ENCODE assay signal across 22 mouse cellular contexts in genomic region chr5:65354097-65354496, GRCm38 (mm10). TPM values are rescaled to one million over a fixed set of nuclear protein-coding genes. Genes with fewer than 3 reads are reported as not detected.
DNase-seq lines count a peak whose midpoint lies in the region; ATAC-seq and TF ChIP-seq lines count a peak whose summit lies in the region.
"Had no signal": no experiment of that assay in that cellular context is flagged by ENCODE, and none has a peak within 500 bp of the region (broad histone marks: within the 10 kb centered on the region; RNA-seq: fewer than 3 reads in every experiment).

No protein-coding gene starts in this region.

- ATAC-seq in kidney, embryonic 14.5 days (ENCODE audit: low FRiP score, low TSS enrichment), result no peak
- peak; percentile 36; the same call in 1 of the 2 replicates for ATAC-seq in liver, embryonic 15.5 days (ENCODE audit: insufficient read depth)
- ATAC-seq: hindbrain, postnatal 0 days had no signal

- H3K9me3 ChIP-seq in kidney, embryonic 14.5 days (ENCODE audit: control insufficient read depth, low read length), result no peaks in the 10 kb centered on the region
- no peaks in the 10 kb centered on the region for H3K9me3 ChIP-seq in liver, embryonic 15.5 days (replicated peaks)
- peaks cover 5% of the 10 kb centered on the region; the same call in 1 of the 2 replicates for H3K9me3 ChIP-seq in hindbrain, embryonic 10.5 days
- H3K9me3 ChIP-seq: limb, embryonic 10.5 days; lung, embryonic 15.5 days had no signal

- H3K4me1 ChIP-seq in kidney, adult 2 months (ENCODE audit: control insufficient read depth, insufficient read depth, low read length), result no peaks in the 10 kb centered on the region
- no peaks in the 10 kb centered on the region for H3K4me1 ChIP-seq in kidney, embryonic 14.5 days (ENCODE audit: control insufficient read depth, insufficient read depth, low read length)
- peaks cover 7% of the 10 kb centered on the region for H3K4me1 ChIP-seq in liver, embryonic 15.5 days (replicated peaks)
- no peaks in the 10 kb centered on the region for H3K4me1 ChIP-seq in hindbrain, embryonic 10.5 days (replicated peaks)
- H3K4me1 ChIP-seq: limb, embryonic 10.5 days; lung, embryonic 15.5 days had no signal

- 84% methylated on average over 3 of the region's 3 CpGs for WGBS in kidney, adult 2 months
- WGBS in kidney, embryonic 14.5 days, result 83% methylated on average over 3 of the region's 3 CpGs
- WGBS in liver, embryonic 15.5 days (ENCODE audit: insufficient replicate concordance), result 23% methylated on average over 3 of the region's 3 CpGs
- 85% methylated on average over 3 of the region's 3 CpGs for WGBS in hindbrain, embryonic 10.5 days

- DNase-seq in kidney, adult 2 months, result peak; percentile 4
- DNase-seq in 416B (ENCODE audit: low read depth), result peak; percentile 82
- DNase-seq in adrenal gland, postnatal 36 days, result peak; percentile 13 to 49
- DNase-seq in left cerebral cortex, adult 9 months (ENCODE audit: low spot score in 2 of 2), result no peak
- no peak for DNase-seq in hindbrain, embryonic 10.5 days (ENCODE audit: low spot score)
- DNase-seq: cerebellum, adult 2 months; cerebellum, postnatal 36 days; gastrocnemius, postnatal 14 days; kidney, adult 11 months; kidney, postnatal 10 days; retina, postnatal 1 day; thymus, adult 2 months had no signal

- H3K9ac ChIP-seq in kidney, embryonic 14.5 days (ENCODE audit: low read depth, low read length), result no peak overlapping the region
- H3K9ac ChIP-seq in liver, embryonic 15.5 days, result no peak overlapping the region
- H3K9ac ChIP-seq: lung, embryonic 15.5 days had no signal

- no peak overlapping the region for H3K27ac ChIP-seq in kidney, adult 2 months (ENCODE audit: insufficient read depth, low read depth, low read length)
- no peak overlapping the region for H3K27ac ChIP-seq in kidney, embryonic 14.5 days (ENCODE audit: low read depth, low read length)
- no peak overlapping the region for H3K27ac ChIP-seq in liver, embryonic 15.5 days (replicated peaks)
- no peak overlapping the region for H3K27ac ChIP-seq in hindbrain, embryonic 10.5 days
- H3K27ac ChIP-seq: hindbrain, postnatal 0 days; layer of hippocampus, adult 2 months; limb, embryonic 10.5 days; lung, embryonic 15.5 days had no signal

- H3K4me2 ChIP-seq in kidney, embryonic 14.5 days (replicated peaks; ENCODE audit: low read depth, low read length), result no peak overlapping the region
- no peak overlapping the region for H3K4me2 ChIP-seq in liver, embryonic 15.5 days
- H3K4me2 ChIP-seq: lung, embryonic 15.5 days had no signal

- no peak for TF ChIP-seq CTCF in kidney, adult 2 months (conservative IDR thresholded peaks at IDR 0.05; ENCODE audit: insufficient read depth, insufficient read length, low read depth, low read length)

- H3K4me3 ChIP-seq in kidney, adult 2 months (ENCODE audit: insufficient read depth, low read depth, low read length), result no peak overlapping the region
- no peak overlapping the region for H3K4me3 ChIP-seq in kidney, embryonic 14.5 days (ENCODE audit: low read length)
- no peak overlapping the region for H3K4me3 ChIP-seq in liver, embryonic 15.5 days (replicated peaks)
- no peak overlapping the region for H3K4me3 ChIP-seq in hindbrain, embryonic 10.5 days
- H3K4me3 ChIP-seq: layer of hippocampus, adult 2 months; limb, embryonic 10.5 days; lung, embryonic 15.5 days had no signal

- no peak for TF ChIP-seq POLR2A in kidney, adult 2 months (IDR thresholded peaks at IDR 0.05; ENCODE audit: low read depth, low read length)

- H3K27me3 ChIP-seq in kidney, adult 2 months (replicated peaks; ENCODE audit: control insufficient read depth, insufficient read depth, low read length), result no peaks in the 10 kb centered on the region
- H3K27me3 ChIP-seq in kidney, embryonic 14.5 days (ENCODE audit: control insufficient read depth, insufficient read depth, low read length), result no peaks in the 10 kb centered on the region
- no peaks in the 10 kb centered on the region for H3K27me3 ChIP-seq in liver, embryonic 15.5 days
- no peaks in the 10 kb centered on the region for H3K27me3 ChIP-seq in hindbrain, embryonic 10.5 days (ENCODE audit: insufficient read depth, poor library complexity, severe bottlenecking)
- H3K27me3 ChIP-seq: lung, embryonic 15.5 days had no signal

- H3K36me3 ChIP-seq in kidney, adult 2 months (ENCODE audit: control insufficient read depth, insufficient read depth, low read length), result no peaks in the 10 kb centered on the region
- no peaks in the 10 kb centered on the region for H3K36me3 ChIP-seq in kidney, embryonic 14.5 days (ENCODE audit: control insufficient read depth, insufficient read depth, low read length)
- no peaks in the 10 kb centered on the region for H3K36me3 ChIP-seq in liver, embryonic 15.5 days (replicated peaks)
- H3K36me3 ChIP-seq in hindbrain, embryonic 10.5 days, result no peaks in the 10 kb centered on the region
- H3K36me3 ChIP-seq: limb, embryonic 10.5 days; lung, embryonic 15.5 days had no signal

RNA-seq across cellular contexts. Expression of gene Klb, which starts 6.0 kb away (rescaled TPM):
- polyA plus RNA-seq in kidney, adult 2 months (2012; rRNA removed), result 1.5 and 1.8 TPM in 2 replicates
- polyA plus RNA-seq in kidney, embryonic 14.5 days (2014; fragmentation: Nextera tagmentation; extraction: Ambion mirVana), result not detected in 2 replicates
- total RNA-seq in adrenal gland, postnatal 36 days (2021), result 1 to 10 TPM; 8.4 to 9.6 TPM
- 12.1 and 13.5 TPM in 2 replicates for polyA plus RNA-seq in liver, embryonic 15.5 days (2015; fragmentation: Nextera tagmentation; extraction: Ambion mirVana)
- polyA plus RNA-seq in hindbrain, embryonic 10.5 days (2016; fragmentation: Nextera tagmentation; extraction: Ambion mirVana), result not detected in 2 replicates
- total RNA-seq: hematopoietic stem cell, adult 5-6 weeks; hindbrain, postnatal 0 days; neutrophil, adult 5-6 weeks had no signal
- polyA plus RNA-seq: forebrain, embryonic 11.5 days; heart, embryonic 16.5 days; lung, embryonic 15.5 days had no signal

RNA-seq across cellular contexts. Expression of gene Rfc1, which starts 18.6 kb away (rescaled TPM):
- polyA plus RNA-seq in kidney, adult 2 months (2012; rRNA removed), result 9.1 and 10.9 TPM in 2 replicates
- 94.5 and 100 TPM in 2 replicates for polyA plus RNA-seq in kidney, embryonic 14.5 days (2014; fragmentation: Nextera tagmentation; extraction: Ambion mirVana)
- 10 to 100 TPM; 42.2 to 51.1 TPM for total RNA-seq in adrenal gland, postnatal 36 days (2021)
- 25.7 and 34.8 TPM in 2 replicates for polyA plus RNA-seq in liver, embryonic 15.5 days (2015; fragmentation: Nextera tagmentation; extraction: Ambion mirVana)
- polyA plus RNA-seq in hindbrain, embryonic 10.5 days (2016; fragmentation: Nextera tagmentation; extraction: Ambion mirVana), result 54.3 and 85.4 TPM in 2 replicates

RNA-seq across cellular contexts. Expression of gene Rpl9, which starts 37.1 kb away (rescaled TPM):
- polyA plus RNA-seq in kidney, adult 2 months (2012; rRNA removed), result 220 and 310 TPM in 2 replicates
- polyA plus RNA-seq in kidney, embryonic 14.5 days (2014; fragmentation: Nextera tagmentation; extraction: Ambion mirVana), result 1,219 and 1,442 TPM in 2 replicates
- 1,000 to 10,000 TPM; 1,087 to 1,104 TPM for total RNA-seq in adrenal gland, postnatal 36 days (2021)
- 510 and 530 TPM in 2 replicates for polyA plus RNA-seq in liver, embryonic 15.5 days (2015; fragmentation: Nextera tagmentation; extraction: Ambion mirVana)
- 863 and 960 TPM in 2 replicates for polyA plus RNA-seq in hindbrain, embryonic 10.5 days (2016; fragmentation: Nextera tagmentation; extraction: Ambion mirVana)

RNA-seq across cellular contexts. Expression of gene Lias, which starts 37.2 kb away (rescaled TPM):
- polyA plus RNA-seq in kidney, adult 2 months (2012; rRNA removed), result 18.6 and 26.1 TPM in 2 replicates
- 66.5 and 68.3 TPM in 2 replicates for polyA plus RNA-seq in kidney, embryonic 14.5 days (2014; fragmentation: Nextera tagmentation; extraction: Ambion mirVana)
- 10 to 100 TPM; 57.5 to 57.9 TPM for total RNA-seq in adrenal gland, postnatal 36 days (2021)
- 34.4 TPM in 2 replicates for polyA plus RNA-seq in liver, embryonic 15.5 days (2015; fragmentation: Nextera tagmentation; extraction: Ambion mirVana)
- 60.5 and 67.9 TPM in 2 replicates for polyA plus RNA-seq in hindbrain, embryonic 10.5 days (2016; fragmentation: Nextera tagmentation; extraction: Ambion mirVana)

Comparison
In these comparisons a context has a peak if more than half of its experiments do, and no peak if none do; other contexts are left out.
1. DNase-seq: peak in kidney, adult 2 months (single experiment), 416B (single experiment) and adrenal gland, postnatal 36 days (2 of 2); none in left cerebral cortex, adult 9 months (0 of 2) and hindbrain, embryonic 10.5 days (single experiment).